Mouse (Mus musculus) layer of hippocampus, postnatal 36 days (tissue): ENCODE measurements around the gene Vmn1r213. TPM values are rescaled to one million over a fixed set of nuclear protein-coding genes. Genes with fewer than 3 reads are reported as not detected.

Source experiments
- DNase-seq, 2 experiments: peaks; one replicate each; pipeline ENCODE4 v3.0.0; 2022
- total RNA-seq, 2 experiments: library from RNA; stranded (reverse); gene quantifications; 2 replicates each; pipeline ENCODE4 v1.2.3; 2021

The Vmn1r213 gene
- not detected for total RNA-seq

DNA sequence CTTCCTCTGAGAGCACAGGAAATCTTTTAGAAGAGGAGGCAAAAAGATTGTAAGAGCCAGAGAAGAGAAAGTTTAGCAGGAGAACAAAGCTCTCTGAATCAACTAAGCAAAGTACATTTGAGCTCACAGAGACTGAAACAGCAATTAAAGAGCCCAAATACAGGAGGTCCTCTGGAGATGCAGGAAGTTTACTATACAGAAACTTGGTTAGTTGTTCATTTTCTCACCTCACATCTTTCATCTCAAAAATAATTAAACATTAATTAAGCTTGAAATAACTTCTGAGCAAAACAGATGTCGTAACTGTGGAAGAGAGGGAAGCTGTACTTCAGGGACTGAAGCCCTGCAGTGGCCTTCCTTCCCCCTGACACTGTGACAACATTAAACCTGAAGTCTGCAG lies at the start of gene Vmn1r213:
Gene Vmn1r213 (plus strand): TSS at position 301 of the 400 bp plus-strand sequence.
- no peak for DNase-seq

DNA sequence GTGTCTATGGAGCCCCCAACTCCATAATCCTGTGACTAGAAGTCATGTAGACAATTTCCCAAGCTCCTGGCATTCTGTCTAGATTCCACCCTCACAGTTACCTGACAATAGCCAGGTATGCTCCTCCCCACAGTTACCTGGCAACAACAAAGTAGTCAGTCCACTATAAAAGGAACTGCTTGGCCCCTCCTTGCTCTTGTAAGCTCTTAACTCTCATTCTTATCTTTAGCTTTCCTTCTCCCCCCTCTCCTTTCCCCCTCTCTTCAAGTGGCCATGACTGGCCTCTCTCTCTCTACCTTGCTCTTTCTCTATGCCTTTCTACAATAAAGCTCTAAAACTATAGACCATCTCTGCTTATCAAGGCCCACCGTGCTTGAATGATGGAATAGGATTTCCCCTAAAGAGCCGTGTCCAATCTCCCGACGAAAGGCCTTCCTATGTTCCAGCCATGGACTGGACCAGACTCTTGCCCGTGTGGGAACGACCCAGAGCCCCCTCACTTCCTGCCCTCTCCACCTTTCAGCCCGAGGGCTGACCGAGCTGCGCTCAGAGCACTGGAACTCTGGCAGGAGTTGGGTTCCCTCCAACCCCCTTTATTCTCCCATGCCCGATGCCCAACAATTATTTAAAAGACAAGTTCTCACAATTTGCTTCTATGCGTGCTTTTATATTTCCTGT lies 17.1 kb upstream of the Vmn1r213 start:
- no peak for DNase-seq

DNA sequence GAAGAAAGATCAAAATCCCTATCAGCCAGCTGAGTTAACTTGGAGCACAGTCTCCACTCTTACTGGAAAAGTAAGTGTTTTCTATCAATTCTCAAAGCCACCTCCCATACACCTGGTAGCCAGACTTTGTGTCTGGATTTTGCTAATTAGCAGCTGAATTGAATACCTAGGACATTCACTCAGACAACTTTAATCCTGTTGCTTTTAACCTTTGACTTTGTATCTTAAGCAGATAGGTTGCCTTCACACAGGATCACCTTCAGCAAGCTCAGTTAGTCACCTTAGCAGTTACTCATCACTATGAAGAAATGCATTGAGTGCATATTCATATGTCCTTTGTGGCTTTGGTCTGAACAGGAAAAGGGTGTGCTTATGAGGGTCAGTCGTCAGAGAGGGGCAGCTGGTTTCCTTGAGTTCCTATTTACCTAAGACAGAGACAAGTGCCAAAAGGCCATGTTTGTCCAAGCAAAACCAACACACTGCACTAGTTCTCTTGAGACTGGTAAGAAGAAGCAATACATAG lies 15.2 kb upstream of the Vmn1r213 start:
- no peak for DNase-seq

- no peak for DNase-seq
Measured at GRCm38 (mm10) chr13:22992721-22993120, 14.7 kb upstream of the Vmn1r213 start.

DNA sequence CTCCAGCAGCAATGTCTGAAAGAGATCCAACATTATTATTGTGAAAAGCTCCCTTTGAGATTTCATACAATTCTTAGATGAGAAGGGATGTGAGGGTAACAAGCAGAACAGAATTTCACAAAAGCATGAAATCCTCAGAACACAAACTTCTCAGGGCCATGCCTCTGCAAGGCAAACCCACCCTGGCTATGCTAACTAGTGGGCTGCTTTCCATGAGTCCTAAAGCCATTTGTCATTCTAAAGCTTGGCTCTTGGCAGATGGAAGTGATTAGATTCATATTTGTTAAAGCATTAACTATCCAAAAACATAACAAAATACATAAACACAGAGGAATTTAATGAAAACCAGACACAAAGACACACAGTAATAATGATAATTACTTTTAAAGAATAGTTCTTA lies 10.7 kb downstream of the Vmn1r213 start:
- no peak for DNase-seq

DNA sequence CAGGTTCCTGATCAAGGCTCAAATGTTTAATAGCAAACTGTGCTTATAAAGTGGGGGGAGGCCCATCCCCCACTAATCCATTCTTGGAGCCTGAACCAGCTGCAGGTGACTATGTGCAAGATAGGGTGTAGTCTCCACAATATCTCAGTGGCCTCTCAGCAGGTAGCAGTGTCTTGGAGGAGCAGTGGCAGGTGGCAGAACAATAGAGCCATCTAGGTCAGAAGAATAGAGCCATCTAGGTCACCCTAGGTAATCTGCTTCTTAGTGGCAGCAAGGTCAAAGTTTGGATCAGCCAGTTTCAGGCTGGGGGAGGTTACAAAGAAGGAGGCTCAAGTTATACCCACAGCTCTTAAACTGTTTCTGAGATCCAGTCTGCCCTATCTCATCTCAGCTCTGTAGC lies 17.4 kb downstream of the Vmn1r213 start:
- no peak for DNase-seq

- DNase-seq: no peak
Measured at GRCm38 (mm10) chr13:23030118-23030517, 22.7 kb downstream of the Vmn1r213 start, which contains the start of gene Vmn1r214. Gene Vmn1r214 (plus strand): TSS chr13:23030418.

- DNase-seq: no peak
Measured at GRCm38 (mm10) chr13:23057778-23058177, 50.3 kb downstream of the Vmn1r213 start.

Other genes with a start within 250 kb of the Vmn1r213 start
- not detected for gene Vmn1r208, start 230.3 kb upstream of the Vmn1r213 start, total RNA-seq
- under 1 TPM in 1 of 2 experiments, not detected in 1; 0.05 TPM for gene Vmn1r209, start 198.0 kb upstream of the Vmn1r213 start, total RNA-seq
- not detected for gene Vmn1r210, start 176.3 kb upstream of the Vmn1r213 start, total RNA-seq
- not detected for gene Vmn1r211, start 150.1 kb upstream of the Vmn1r213 start, total RNA-seq
- gene Vmn1r212, start 123.5 kb upstream of the Vmn1r213 start, total RNA-seq: not detected
- gene Vmn1r214, start 22.8 kb downstream of the Vmn1r213 start, total RNA-seq: not detected
- gene Vmn1r215, start 60.4 kb downstream of the Vmn1r213 start, total RNA-seq: not detected
- not detected for gene Vmn1r217, start 110.6 kb downstream of the Vmn1r213 start, total RNA-seq
- gene Vmn1r218, start 125.5 kb downstream of the Vmn1r213 start, total RNA-seq: not detected
- gene Vmn1r219, start 151.7 kb downstream of the Vmn1r213 start, total RNA-seq: not detected
- gene Vmn1r220, start 180.3 kb downstream of the Vmn1r213 start, total RNA-seq: not detected
- gene Vmn1r221, start 206.5 kb downstream of the Vmn1r213 start, total RNA-seq: not detected
- not detected for gene Vmn1r222, start 228.3 kb downstream of the Vmn1r213 start, total RNA-seq
- gene Vmn1r223, start 239.5 kb downstream of the Vmn1r213 start, total RNA-seq: not detected